Mouse (Mus musculus) liver, embryonic 12.5 days (tissue): ENCODE results near the gene Camta1. TPM values are rescaled to one million over a fixed set of nuclear protein-coding genes. Genes with fewer than 3 reads are reported as not detected.

Source experiments
- ATAC-seq: fragments of 200-750 bp; cut with Nextera tagmentation; 2 replicates; pipeline ENCODE4 v1.8.0; 2017; ENCODE audit warnings: moderate number of reproducible peaks, mild to moderate bottlenecking, moderate library complexity
- H3K27ac ChIP-seq: fragments of 300-500 bp; sonication (generic); 2 replicates; pipeline ENCODE4 v1.5.1; 2016; ENCODE audit warnings: mild to moderate bottlenecking
- H3K27me3 ChIP-seq: fragments of 300-500 bp; sonication (generic); replicated peaks from 2 replicates; pipeline ENCODE4 v1.6.1; 2016; ENCODE audit warnings: mild to moderate bottlenecking, moderate library complexity
- H3K36me3 ChIP-seq: fragments of 300-500 bp; sonication (generic); 2 replicates; pipeline ENCODE4 v1.6.1; 2016; ENCODE audit warnings: mild to moderate bottlenecking, moderate library complexity
- H3K4me1 ChIP-seq: fragments of 300-500 bp; sonication (generic); 2 replicates; pipeline ENCODE4 v1.6.1; 2016
- H3K4me2 ChIP-seq: fragments of 300-500 bp; sonication (generic); 2 replicates; pipeline ENCODE4 v1.6.1; 2016; ENCODE audit warnings: mild to moderate bottlenecking, moderate library complexity
- H3K4me3 ChIP-seq: fragments of 300-500 bp; sonication (generic); 2 replicates; pipeline ENCODE4 v1.5.1; 2016; ENCODE audit warnings: mild to moderate bottlenecking, moderate library complexity
- H3K9ac ChIP-seq: fragments of 300-500 bp; sonication (generic); 2 replicates; pipeline ENCODE4 v1.6.1; 2016; ENCODE audit warnings: mild to moderate bottlenecking, moderate library complexity
- H3K9me3 ChIP-seq: fragments of 300-500 bp; sonication (generic); replicated peaks from 2 replicates; pipeline ENCODE4 v1.6.1; 2016; ENCODE audit warnings: mild to moderate bottlenecking, moderate library complexity
- WGBS: fragments of 180-500 bp; shearing (Covaris S2); methylation state at CpG from one replicate; pipeline ENCODE4 v1.1.7; 2016; ENCODE audit not compliant: insufficient replicate concordance; 5-methylcytosine and 5-hydroxymethylcytosine counted together
- polyA plus RNA-seq: library from polyadenylated mRNA; unstranded; fragments of >200 nt; fragmentation: Nextera tagmentation; extraction: Ambion mirVana; gene quantifications from 2 replicates; pipeline ENCODE4 v1.2.1, GENCODE M21; 2016

Gene Camta1
- polyA plus RNA-seq, 1 experiment from 2014 or later, result 49.6 TPM

DNA sequence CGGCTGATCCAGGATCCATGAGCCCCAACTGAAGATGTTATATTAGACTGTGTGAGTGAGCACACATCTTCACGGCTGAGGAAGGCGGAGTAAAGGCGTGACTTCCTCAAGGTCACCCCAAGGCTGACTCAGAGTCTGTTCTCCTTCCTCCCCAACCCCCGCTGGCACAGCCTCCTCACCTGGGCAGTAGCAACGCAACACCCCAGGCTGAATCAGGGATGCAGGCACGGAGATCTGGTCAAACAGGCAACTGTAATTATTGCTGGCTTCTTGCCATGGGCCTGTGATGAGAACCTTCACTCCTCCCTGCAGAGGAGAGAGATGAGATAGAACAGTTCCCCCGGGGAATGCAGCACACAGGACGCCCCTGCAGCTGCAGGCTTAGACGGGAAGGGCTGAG lies 723.5 kb downstream of the Camta1 start:
- Histone ChIP-seq H3K9me3 (no peaks in the 10 kb centered on the region), H3K4me1 (no peaks in the 10 kb centered on the region), H3K4me3 (no peak overlapping the region), H3K9ac (no peak overlapping the region), H3K27me3 (peaks cover 48% of the 10 kb centered on the region), H3K4me2 (no peak overlapping the region), H3K27ac (no peak overlapping the region), H3K36me3 (no peaks in the 10 kb centered on the region)
- no peak for ATAC-seq
- 23% methylated on average over 10 of the region's 10 CpGs for WGBS

DNA sequence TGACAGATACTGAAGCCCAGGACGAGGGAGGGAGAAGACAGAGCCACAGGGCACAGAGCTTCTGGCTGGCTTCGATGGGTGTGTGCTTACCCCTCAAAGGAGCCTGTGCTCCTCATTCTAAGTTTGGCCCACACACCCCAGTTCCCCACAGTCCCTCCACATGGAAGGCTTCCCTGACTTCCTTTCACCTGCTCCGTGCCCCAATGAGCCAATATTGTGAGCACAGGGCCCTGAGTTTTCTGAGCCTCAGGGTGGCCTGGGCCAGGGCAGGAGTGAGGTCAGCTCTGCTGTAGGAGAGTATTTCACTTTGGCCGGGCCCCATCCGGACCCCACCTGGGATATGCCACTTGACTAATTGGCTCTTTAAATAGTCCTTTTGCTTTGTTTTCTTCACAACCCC lies 724.0 kb downstream of the Camta1 start:
- H3K9me3 ChIP-seq, result no peaks in the 10 kb centered on the region
- no peak overlapping the region for H3K4me3 ChIP-seq
- no peak overlapping the region for H3K9ac ChIP-seq
- H3K27ac ChIP-seq, result no peak overlapping the region
- no peak overlapping the region for H3K4me2 ChIP-seq
- no peaks in the 10 kb centered on the region for H3K4me1 ChIP-seq
- peaks cover 52% of the 10 kb centered on the region for H3K27me3 ChIP-seq
- no peaks in the 10 kb centered on the region for H3K36me3 ChIP-seq
- ATAC-seq, result no peak
- 57% methylated on average over 5 of the region's 5 CpGs for WGBS

GRCm38 (mm10) chr4:151135491-151135890 lies 726.2 kb downstream of the Camta1 start:
- Histone ChIP-seq H3K9me3 (no peaks in the 10 kb centered on the region), H3K4me1 (no peaks in the 10 kb centered on the region), H3K9ac (no peak overlapping the region), H3K4me3 (no peak overlapping the region), H3K36me3 (no peaks in the 10 kb centered on the region), H3K27me3 (peaks cover 58% of the 10 kb centered on the region), H3K27ac (no peak overlapping the region), H3K4me2 (no peak overlapping the region)
- 74% methylated on average over 8 of the region's 8 CpGs for WGBS
- no peak for ATAC-seq

DNA sequence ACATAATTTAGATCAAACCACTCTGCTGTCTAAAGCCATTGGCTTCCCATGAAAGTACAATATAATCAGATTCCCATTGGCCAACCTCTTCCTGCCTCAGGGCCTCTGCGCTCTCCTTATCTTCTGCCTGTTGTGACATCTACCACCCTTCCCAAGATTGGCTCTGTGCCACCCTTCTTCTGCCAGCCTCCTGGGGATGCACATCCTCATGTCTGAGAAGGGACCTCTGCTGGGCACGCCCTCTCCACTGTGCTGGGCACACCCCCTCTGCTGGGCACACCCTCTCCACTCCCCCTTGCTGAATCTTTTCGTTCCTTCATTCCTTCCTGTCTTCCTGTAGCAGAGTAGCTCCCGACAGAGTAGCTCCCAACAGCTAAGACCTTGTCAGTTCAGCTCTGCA lies 727.9 kb downstream of the Camta1 start:
- no peak overlapping the region for H3K4me2 ChIP-seq
- no peaks in the 10 kb centered on the region for H3K36me3 ChIP-seq
- 51% methylated on average over 4 of the region's 4 CpGs for WGBS
- H3K4me1 ChIP-seq, result no peaks in the 10 kb centered on the region
- H3K9ac ChIP-seq, result no peak overlapping the region
- no peak for ATAC-seq
- peaks cover 58% of the 10 kb centered on the region for H3K27me3 ChIP-seq
- no peaks in the 10 kb centered on the region for H3K9me3 ChIP-seq
- H3K4me3 ChIP-seq, result no peak overlapping the region
- H3K27ac ChIP-seq, result no peak overlapping the region

GRCm38 (mm10) chr4:151132493-151132892 lies 729.2 kb downstream of the Camta1 start:
- H3K9me3 ChIP-seq, result no peaks in the 10 kb centered on the region
- no peak for ATAC-seq
- H3K27ac ChIP-seq, result no peak overlapping the region
- H3K4me1 ChIP-seq, result no peaks in the 10 kb centered on the region
- no peak overlapping the region for H3K4me3 ChIP-seq
- no peak overlapping the region for H3K9ac ChIP-seq
- WGBS, result 62% methylated on average over 9 of the region's 9 CpGs
- peaks cover 58% of the 10 kb centered on the region for H3K27me3 ChIP-seq
- H3K4me2 ChIP-seq, result no peak overlapping the region
- no peaks in the 10 kb centered on the region for H3K36me3 ChIP-seq

DNA sequence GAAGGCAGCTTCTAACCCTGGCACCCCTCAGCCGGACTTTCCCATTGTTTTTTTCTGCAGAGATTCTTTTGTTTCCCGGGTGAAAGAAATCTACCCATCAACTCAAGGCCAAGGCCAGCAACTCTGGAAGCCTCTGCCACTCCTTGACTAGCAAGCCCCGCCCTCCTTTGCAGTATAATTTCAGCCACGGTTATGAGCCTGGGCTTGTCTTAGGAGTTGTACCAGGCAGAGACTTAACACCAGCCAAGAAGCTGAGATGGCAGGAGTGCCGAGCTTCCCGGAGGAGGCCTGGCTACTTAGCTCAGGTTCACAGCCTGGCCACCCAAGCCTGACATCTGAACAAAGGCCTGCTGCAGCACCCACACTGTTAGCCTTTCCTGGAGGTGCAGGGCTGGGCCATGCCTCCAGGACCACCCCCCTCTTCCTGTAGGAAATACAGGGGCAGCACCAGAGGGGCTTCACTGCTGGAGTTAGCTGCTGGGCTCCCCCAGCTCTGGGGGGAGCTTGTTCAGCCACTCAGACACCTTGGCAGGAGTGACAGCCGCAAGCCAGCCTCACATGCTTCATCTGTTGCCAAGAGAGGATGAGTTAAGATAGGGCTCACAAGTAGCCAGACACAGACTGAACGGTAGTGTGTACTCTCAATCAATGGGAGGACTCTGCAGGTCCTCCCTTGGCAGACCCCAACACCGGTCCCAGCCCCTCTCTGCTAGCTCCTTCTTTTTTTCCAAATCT lies 730.8 kb downstream of the Camta1 start:
- ATAC-seq, result no peak
- H3K9ac ChIP-seq, result no peak overlapping the region
- no peak overlapping the region for H3K4me2 ChIP-seq
- no peaks in the 10 kb centered on the region for H3K36me3 ChIP-seq
- no peaks in the 10 kb centered on the region for H3K9me3 ChIP-seq
- peaks cover 65% of the 10 kb centered on the region for H3K27me3 ChIP-seq
- H3K4me1 ChIP-seq, result no peaks in the 10 kb centered on the region
- 48% methylated on average over 9 of the region's 9 CpGs for WGBS
- no peak overlapping the region for H3K4me3 ChIP-seq
- no peak overlapping the region for H3K27ac ChIP-seq

- Histone ChIP-seq H3K27ac (no peak overlapping the region), H3K9me3 (no peaks in the 10 kb centered on the region), H3K9ac (no peak overlapping the region), H3K4me1 (no peaks in the 10 kb centered on the region), H3K36me3 (no peaks in the 10 kb centered on the region), H3K4me3 (no peak overlapping the region), H3K4me2 (no peak overlapping the region), H3K27me3 (peaks cover 58% of the 10 kb centered on the region)
- 56% methylated on average over 16 of the region's 16 CpGs for WGBS
- no peak for ATAC-seq
Measured at GRCm38 (mm10) chr4:151129725-151130557, 731.7 kb downstream of the Camta1 start.

- WGBS, result 2% methylated on average over 69 of the region's 69 CpGs
Measured at GRCm38 (mm10) chr4:151128641-151129541, 732.8 kb downstream of the Camta1 start.

GRCm38 (mm10) chr4:151127636-151128548 lies 733.8 kb downstream of the Camta1 start:
- Histone ChIP-seq H3K4me3 (peak overlapping the region; percentile 45), H3K9me3 (no peaks in the 10 kb centered on the region), H3K27ac (no peak overlapping the region), H3K36me3 (no peaks in the 10 kb centered on the region), H3K4me2 (peak overlapping the region; percentile 66), H3K27me3 (peaks cover 55% of the 10 kb centered on the region), H3K9ac (no peak overlapping the region), H3K4me1 (no peaks in the 10 kb centered on the region)
- no peak for ATAC-seq
- 14% methylated on average over 9 of the region's 10 CpGs for WGBS

More at GRCm38 (mm10) chr4:151128641-151129541, 732.8 kb downstream of the Camta1 start:
- Histone ChIP-seq H3K27me3 (peaks cover 58% of the 10 kb centered on the region), H3K4me3 (peak overlapping the region; percentile 45), H3K4me2 (peak overlapping the region; percentile 66), H3K27ac (no peak overlapping the region), H3K4me1 (no peaks in the 10 kb centered on the region), H3K9ac (peak overlapping the region; percentile 15; the same call in 1 of the 2 replicates), H3K36me3 (no peaks in the 10 kb centered on the region), H3K9me3 (no peaks in the 10 kb centered on the region)
- no peak for ATAC-seq

DNA sequence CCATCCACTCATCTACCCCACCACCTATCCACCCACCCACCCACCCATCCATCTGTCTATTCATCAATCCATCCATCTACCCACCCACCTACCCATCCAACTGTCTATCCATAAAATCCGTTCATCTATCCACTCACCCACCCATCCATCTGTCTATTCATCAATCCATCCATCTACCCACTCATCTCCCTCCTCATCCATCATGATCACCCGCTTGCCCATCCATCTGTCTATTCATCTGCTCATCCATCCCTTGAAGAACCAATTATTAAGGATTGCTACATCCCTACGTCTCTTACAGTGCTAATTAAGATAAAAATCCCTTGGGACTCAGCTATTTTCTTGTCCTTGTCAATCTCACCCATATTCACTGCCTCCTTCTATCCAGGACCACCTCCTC lies 742.8 kb downstream of the Camta1 start:
- no peaks in the 10 kb centered on the region for H3K4me1 ChIP-seq
- H3K27me3 ChIP-seq, result peaks cover 3% of the 10 kb centered on the region; the same call in 1 of the 2 replicates
- no peak overlapping the region for H3K4me3 ChIP-seq
- H3K9me3 ChIP-seq, result no peaks in the 10 kb centered on the region
- no peak for ATAC-seq
- no peak overlapping the region for H3K4me2 ChIP-seq
- no peak overlapping the region for H3K9ac ChIP-seq
- WGBS, result 54% methylated on average over 3 of the region's 3 CpGs
- no peak overlapping the region for H3K27ac ChIP-seq
- H3K36me3 ChIP-seq, result no peaks in the 10 kb centered on the region

DNA sequence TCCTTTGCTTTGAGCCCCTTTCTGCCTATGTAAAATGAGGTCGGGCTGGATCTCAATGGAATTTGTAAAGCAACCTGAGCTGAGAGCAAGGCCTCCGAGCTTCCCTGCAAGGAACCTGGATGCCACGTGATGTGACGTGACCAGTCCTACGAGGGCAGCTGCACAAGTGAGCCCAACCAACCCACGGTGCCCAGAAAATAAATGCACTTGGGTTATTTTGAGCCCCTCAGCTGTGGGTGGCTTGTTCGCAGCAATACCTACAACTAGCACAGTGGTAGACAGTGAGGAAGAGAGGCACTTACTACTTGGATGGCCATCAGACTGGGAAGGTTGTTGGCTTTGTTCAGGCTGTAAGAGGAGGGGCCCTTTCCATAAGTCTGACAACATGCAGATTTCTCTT lies 747.1 kb downstream of the Camta1 start:
- 64% methylated on average over 7 of the region's 7 CpGs for WGBS
- Histone ChIP-seq H3K4me1 (no peaks in the 10 kb centered on the region), H3K9me3 (no peaks in the 10 kb centered on the region), H3K4me2 (no peak overlapping the region), H3K27ac (no peak overlapping the region), H3K9ac (no peak overlapping the region), H3K4me3 (no peak overlapping the region), H3K27me3 (peaks cover 34% of the 10 kb centered on the region), H3K36me3 (no peaks in the 10 kb centered on the region)
- ATAC-seq, result no peak
